Mouse (Mus musculus): ENCODE measurements around the gene Alox12e. TPM values are rescaled to one million over a fixed set of nuclear protein-coding genes. Genes with fewer than 3 reads are reported as not detected.
"Not testable (repeated sequence)": the region's sequence is repeated elsewhere in the genome, so short reads cannot be mapped to it uniquely, and the experiment has no call there.

Alox12e gene
- total RNA-seq (2021) = under 1 TPM; 0.35 to 0.76 TPM
- long read RNA-seq, experiment 1 = 0 reads
- long read RNA-seq, experiment 2, partial matches to known transcripts = 0 of 1 reads
- long read RNA-seq, experiment 2, other reads (novel, unspliced or antisense) = 1 of 1 reads

- DNase-seq (ENCODE audit: low spot score in 2 of 2) = peak in 1 of 2 experiments; percentile 19
- intact Hi-C loops (cut with DNase I) = no loop called here
Observed at GRCm38 (mm10) chr11:70322528-70322927, at the start of gene Alox12e. Gene Alox12e (minus strand): TSS chr11:70322628.

DNA sequence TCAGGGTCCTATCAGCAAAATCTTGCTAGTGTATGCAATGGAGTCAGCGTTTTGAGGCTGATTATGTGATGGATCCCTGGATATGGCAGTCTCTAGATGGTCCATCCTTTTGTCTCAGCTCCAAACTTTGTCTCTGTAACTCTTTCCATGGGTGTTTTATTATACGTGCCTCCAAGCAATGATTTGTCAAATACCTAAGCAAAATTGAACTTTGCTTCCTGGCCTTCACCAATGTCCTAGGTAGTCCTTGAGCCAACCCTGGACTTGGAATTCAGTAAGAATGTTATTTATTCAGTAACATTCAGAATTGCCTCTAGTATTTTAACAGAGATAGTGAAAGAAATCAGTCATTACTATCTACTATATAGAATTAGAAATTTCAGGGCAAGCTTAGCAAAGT lies 46.2 kb upstream of the Alox12e start:
- DNase-seq (ENCODE audit: low spot score in 2 of 2); intact Hi-C loops (cut with DNase I): not testable (repeated sequence)

DNA sequence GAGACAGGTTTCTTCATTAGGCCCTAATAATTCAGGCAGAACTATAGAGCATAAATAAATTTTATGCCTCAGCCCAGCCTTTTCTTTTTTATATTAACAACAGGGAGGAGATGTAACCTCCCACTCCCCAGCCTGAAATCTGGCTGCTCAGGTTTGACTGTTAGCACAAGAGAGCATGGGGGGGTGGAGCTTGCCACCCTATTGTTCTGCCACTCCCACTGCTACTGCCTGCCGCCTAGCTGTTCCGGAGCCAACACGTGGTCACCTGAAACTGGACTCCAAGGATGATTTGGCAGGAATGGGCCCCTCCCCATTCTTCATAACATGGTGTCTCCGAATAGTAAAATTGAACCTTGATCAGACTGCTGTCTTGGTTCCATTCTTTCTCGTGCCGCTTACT lies 45.3 kb upstream of the Alox12e start:
- intact Hi-C loops (cut with DNase I); DNase-seq (ENCODE audit: low spot score in 2 of 2): not testable (repeated sequence)

GRCm38 (mm10) chr11:70351868-70352267 lies 29.4 kb upstream of the Alox12e start, which contains the start of gene Alox15:
Gene Alox15 (minus strand): TSS chr11:70352031.
- DNase-seq (ENCODE audit: low spot score in 2 of 2) = no peak
- intact Hi-C loops (cut with DNase I) = no loop called here

GRCm38 (mm10) chr11:70348630-70349029 lies 26.2 kb upstream of the Alox12e start:
- intact Hi-C loops (cut with DNase I) = no loop called here

GRCm38 (mm10) chr11:70347861-70348260 lies 25.4 kb upstream of the Alox12e start:
- intact Hi-C loops (cut with DNase I) = no loop called here
- no peak for DNase-seq (ENCODE audit: low spot score in 2 of 2)

More at GRCm38 (mm10) chr11:70348630-70349029, 26.2 kb upstream of the Alox12e start:
- DNase-seq (ENCODE audit: low spot score in 2 of 2) = no peak

DNA sequence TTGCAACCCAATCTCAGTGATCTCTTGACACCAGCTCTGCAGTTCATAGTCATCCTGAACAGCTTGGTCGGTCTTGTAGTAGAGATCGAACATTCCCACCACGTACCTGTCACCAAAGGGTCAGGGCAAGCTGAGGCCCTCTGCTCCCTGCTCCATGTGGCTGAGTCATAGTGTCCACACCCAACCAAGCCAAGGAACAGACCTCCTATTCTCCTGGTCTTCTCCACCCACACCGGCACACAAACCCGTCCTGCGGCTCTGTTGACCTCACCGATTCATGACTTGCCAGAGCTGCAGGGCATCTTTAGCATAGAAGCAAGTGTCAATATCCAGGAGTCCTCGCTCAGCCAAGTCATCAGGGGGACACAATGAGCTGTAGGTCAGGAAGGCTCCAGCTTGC lies 23.1 kb upstream of the Alox12e start:
- no peak for DNase-seq (ENCODE audit: low spot score in 2 of 2)
- intact Hi-C loops (cut with DNase I) = no loop called here

DNA sequence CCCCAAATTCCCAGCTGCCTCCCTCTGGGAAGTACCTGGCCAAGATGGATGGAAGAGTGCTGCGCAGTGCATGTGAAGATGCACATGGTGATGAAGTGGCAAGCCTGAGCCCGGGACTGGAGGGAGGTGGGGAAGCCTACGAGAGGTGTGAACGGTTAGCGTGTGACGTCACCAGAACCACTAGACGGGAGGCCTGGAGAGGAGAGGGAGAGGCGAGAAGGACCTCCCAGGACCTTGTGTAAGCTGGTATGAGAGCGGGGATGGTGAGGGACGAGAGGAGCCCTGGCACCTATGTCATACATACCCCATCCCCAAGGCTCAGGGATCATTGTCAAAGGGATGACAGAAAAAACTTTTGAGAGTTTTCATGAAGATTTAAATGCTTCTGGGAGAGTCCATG lies 22.6 kb upstream of the Alox12e start:
- intact Hi-C loops (cut with DNase I) = no loop called here
- no peak for DNase-seq (ENCODE audit: low spot score in 2 of 2)

DNA sequence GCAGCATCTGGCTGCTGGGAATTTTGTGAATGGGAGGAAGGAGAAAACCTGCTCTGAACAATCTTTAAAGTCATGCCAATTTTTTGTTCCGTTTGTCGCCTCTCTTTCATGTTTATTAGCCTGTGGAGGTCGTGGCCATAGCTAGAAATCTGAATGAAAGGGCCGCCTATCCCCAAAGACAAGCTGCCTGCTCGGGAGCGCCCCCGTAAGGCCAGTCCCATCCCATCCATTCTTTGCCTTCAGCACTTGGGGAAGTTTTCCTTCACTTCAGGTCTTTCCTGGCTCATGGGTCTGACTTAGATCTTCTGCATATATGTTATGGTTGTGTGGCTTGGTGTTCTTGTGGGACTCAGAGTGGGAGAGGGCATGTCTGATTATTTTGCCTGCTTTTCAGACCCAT lies 17.1 kb upstream of the Alox12e start:
- no peak for DNase-seq (ENCODE audit: low spot score in 2 of 2)
- intact Hi-C loops (cut with DNase I) = no loop called here

DNA sequence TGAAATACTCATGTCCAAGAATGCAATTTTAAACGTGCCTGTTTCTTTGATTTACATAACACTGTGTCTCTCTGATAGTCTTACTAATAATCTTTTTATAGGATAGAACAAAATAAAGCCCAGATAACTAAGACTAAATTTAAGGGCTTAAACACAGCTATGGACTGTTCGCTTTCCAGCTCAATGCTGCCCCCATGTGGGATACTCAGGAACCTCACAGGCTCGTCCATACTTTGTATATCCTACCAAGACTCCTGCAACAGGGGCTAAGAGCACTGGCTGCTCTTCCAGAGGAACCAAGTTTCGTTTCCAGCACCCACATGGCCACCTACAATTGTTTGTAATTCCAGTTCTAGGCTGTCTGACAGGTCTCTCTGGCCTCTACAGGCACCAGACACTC lies 12.0 kb upstream of the Alox12e start:
- peak; percentile 70 to 78 for DNase-seq (ENCODE audit: low spot score in 2 of 2)
- intact Hi-C loops (cut with DNase I) = no loop called here

- intact Hi-C loops (cut with DNase I) = no loop called here
- no peak for DNase-seq (ENCODE audit: low spot score in 2 of 2)
Observed at GRCm38 (mm10) chr11:70324726-70325125, 2.3 kb upstream of the Alox12e start.

DNA sequence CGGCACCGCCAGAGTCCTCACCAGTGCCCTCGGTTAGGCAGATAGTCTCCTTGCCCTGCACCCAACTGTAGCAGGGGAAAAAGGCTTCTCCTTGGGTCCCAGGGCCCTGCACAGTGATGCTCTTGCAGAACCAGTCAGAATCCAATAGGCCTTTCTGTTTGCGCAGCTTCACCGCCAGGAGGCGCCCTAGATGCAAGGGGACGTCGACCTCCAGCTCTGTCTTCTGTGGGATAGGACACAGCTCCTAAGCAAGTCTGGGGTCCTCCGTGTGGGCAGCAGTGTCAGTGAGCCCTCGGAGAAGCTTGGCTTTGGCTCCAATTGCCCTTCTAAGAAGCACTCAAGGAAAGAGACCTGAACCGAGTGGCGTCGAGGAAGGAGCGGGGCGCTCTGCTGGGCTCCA lies 764 bp downstream of the Alox12e start:
- peak in 1 of 2 experiments; percentile 27 for DNase-seq (ENCODE audit: low spot score in 2 of 2)
- intact Hi-C loops (cut with DNase I) = no loop called here

DNA sequence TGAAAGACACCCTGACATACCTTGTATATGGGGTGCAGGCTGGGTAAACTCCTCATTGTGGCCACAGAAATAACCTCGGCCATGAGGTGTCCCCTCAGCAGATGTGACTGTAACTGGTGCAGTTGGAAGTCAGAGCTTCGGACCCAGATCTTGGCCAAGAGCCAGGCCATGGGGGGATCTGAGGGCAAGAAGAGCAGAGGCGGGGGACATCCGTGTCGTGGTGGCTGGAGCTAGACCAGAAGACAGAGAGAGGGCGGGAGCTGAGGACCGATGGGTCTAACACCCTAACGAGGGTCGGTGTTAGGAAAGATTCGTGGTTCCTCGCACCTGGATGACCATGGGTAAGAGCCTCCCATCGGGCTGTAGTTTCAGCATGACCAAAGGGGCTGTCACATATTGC lies 2.8 kb downstream of the Alox12e start:
- DNase-seq (ENCODE audit: low spot score in 2 of 2) = no peak
- intact Hi-C loops (cut with DNase I) = no loop called here

- intact Hi-C loops (cut with DNase I) = no loop called here
- DNase-seq (ENCODE audit: low spot score in 2 of 2) = no peak
Observed at GRCm38 (mm10) chr11:70313833-70314232, 8.6 kb downstream of the Alox12e start.

DNA sequence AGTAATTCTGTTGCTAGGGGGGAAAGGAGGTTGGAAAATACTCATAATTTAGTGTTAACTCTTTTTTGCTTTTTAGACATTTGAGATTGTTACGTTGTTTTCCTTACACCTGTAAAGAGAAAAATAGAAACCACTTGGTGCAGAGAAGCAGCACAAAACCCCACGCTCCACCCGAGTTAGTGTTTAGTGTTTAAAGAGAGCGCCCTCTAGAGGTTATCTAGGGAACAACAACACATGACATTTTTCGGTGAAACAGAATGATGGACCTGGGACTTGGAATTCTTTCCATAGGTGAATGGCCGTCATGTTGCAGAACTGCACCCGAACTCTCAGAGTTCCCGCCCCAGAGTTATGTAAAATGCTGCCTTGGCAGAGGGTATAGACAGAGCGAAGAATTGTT lies 13.1 kb downstream of the Alox12e start:
- intact Hi-C loops (cut with DNase I) = loop anchor here (2.0 kb wide), 1 partner anchor 55 kb away; the partner anchor contains the start of gene Alox12
- peak; percentile 60 to 63 for DNase-seq (ENCODE audit: low spot score in 2 of 2)

DNA sequence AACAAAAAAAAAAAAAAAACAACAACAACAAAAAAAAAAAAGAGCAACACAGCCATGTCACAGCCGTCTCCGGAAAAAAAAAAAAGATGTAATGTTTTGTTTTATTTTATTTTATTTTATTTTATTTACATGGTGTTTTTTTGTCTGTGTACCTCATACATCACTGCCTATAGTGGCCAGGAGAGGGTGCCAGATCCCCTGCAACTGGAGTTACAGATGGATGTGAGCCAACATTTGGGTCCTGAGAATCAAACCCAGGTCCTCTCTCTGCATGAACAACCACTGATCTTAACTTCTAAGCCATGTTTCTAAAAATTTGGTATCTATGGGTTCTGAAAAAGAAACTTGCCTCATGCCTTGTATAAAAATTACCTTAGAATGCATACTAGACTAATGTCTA lies 14.1 kb downstream of the Alox12e start:
- intact Hi-C loops (cut with DNase I) = loop anchor here (2.0 kb wide), 1 partner anchor 53 kb away; the partner anchor contains the start of gene Alox12
- DNase-seq (ENCODE audit: low spot score in 2 of 2) = no peak

DNA sequence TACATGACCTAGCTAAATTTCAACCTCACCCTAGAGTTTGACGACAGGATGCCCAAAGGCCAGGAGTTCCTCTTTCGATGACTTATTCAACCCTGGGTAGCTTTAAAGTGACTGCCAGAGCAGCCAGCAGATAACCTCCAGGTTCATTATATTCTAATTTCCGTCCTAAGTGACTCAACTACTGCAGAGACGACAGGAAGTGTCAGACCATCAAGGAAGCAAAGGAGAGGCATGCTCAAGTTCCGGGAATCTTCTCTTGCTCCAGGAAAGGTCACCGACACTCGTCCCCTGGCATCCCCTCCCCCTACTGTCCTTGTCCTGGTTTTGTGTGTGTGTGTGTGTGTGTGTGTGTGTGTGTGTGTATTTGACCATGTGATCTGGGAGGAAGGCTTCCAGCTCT lies 16.3 kb downstream of the Alox12e start:
- intact Hi-C loops (cut with DNase I) = no loop called here

GRCm38 (mm10) chr11:70302293-70302692 lies 20.1 kb downstream of the Alox12e start:
- DNase-seq (ENCODE audit: low spot score in 2 of 2) = no peak
- intact Hi-C loops (cut with DNase I) = no loop called here

More for the DNA sequence above, 16.3 kb downstream of the Alox12e start:
- no peak for DNase-seq (ENCODE audit: low spot score in 2 of 2)

DNA sequence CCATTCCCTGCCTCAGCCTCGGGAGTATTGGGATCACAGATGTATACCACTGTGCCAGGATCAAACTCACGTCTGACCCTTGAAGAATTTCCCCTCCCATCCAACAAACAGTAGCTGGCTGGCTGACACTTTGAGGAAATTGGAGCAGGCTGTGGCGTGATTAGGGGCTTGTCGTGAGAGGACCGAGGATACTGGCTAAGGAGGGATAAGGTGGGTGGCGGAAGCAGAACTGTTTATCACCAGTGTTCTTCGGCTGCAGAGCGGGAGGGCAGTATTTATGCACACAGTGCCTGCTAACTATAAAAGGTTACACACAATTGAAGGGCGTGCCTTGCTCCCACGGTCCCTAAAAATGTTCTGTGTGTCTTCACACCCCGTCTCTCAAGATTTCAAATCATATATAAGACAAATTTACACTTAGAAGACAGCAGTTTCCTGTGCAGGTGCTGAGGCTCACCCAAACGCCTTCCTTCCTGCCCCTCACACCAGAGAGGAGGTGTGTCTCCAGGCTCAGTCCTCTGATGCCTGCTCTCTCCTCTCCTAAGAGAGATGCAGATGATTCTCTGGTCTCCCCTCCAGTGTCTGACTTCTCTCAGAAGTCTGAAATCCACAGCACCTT lies 24.5 kb downstream of the Alox12e start:
- DNase-seq (ENCODE audit: low spot score in 2 of 2) = no peak
- intact Hi-C loops (cut with DNase I) = no loop called here

DNA sequence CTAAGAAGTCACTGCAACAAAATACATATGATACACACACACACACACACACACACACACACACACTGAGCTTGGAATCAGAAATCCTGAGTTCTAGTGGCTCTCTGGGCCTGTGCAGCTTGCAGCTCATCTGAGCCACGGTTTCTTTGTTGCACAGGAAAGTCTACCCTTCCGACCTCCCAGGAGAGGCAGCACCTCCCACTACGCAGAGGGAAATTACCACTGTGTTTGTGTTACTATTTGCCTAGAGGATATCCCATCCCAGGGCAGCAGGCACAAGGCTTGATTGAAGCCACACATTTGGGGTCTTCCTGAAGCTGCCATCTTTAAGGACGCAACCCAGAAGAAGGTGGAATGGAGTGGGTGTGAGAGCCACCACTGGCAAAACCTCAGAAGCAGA lies 25.0 kb downstream of the Alox12e start:
- DNase-seq (ENCODE audit: low spot score in 2 of 2) = no peak
- intact Hi-C loops (cut with DNase I) = no loop called here

DNA sequence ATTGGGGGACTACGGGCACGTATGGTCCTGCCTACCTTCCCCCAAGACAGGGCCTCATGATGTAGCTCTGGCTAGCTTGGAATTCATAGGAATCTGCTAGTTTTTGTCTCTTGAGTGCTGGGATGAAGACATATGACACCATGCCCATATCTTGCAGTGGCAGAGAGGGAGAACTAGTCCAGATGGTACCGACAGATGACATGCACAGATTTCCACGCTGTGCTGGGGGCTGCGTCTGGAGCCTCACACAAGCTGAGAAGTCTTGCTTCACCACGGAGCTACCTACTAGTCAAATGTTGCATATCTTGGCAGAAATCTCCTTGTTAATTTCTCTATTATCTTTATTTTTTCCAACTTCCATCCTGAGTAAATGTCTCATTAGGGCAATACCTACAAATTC lies 28.5 kb downstream of the Alox12e start:
- intact Hi-C loops (cut with DNase I) = no loop called here
- peak in 1 of 2 experiments; percentile 43 for DNase-seq (ENCODE audit: low spot score in 2 of 2)
